ENCODE assay signal across 12 mouse cellular contexts in genomic region chr10:70039871-70040291, GRCm38 (mm10). TPM values are rescaled to one million over a fixed set of nuclear protein-coding genes. Genes with fewer than 3 reads are reported as not detected.
DNase-seq lines count a peak whose midpoint lies in the region; ATAC-seq and TF ChIP-seq lines count a peak whose summit lies in the region.
"Had no signal": no experiment of that assay in that cellular context is flagged by ENCODE, and none has a peak within 500 bp of the region (broad histone marks: within the 10 kb centered on the region; RNA-seq: fewer than 3 reads in every experiment).

No protein-coding gene starts in this region.

- H3K9me3 ChIP-seq in kidney, embryonic 15.5 days (replicated peaks), result no peaks in the 10 kb centered on the region
- H3K9me3 ChIP-seq: limb, embryonic 15.5 days had no signal

- peaks cover 7% of the 10 kb centered on the region; the same call in 1 of the 2 replicates for H3K4me1 ChIP-seq in kidney, embryonic 15.5 days
- no peaks in the 10 kb centered on the region; the same call in 1 of the 2 replicates for H3K4me1 ChIP-seq in bone marrow, adult 2 months (ENCODE audit: control insufficient read depth, insufficient read depth, low read length)

- no peak for TF ChIP-seq CTCF in bone marrow, adult 2 months (IDR thresholded peaks at IDR 0.05; ENCODE audit: control insufficient read depth, insufficient read depth, low read length)

- ATAC-seq in kidney, embryonic 15.5 days (replicated peaks; ENCODE audit: low FRiP score), result 0 out of 2 replicates have a peak, but pooled peaks have one; percentile 43
- ATAC-seq in megakaryocyte progenitor cell, adult 5-6 weeks (replicated peaks; ENCODE audit: poor library complexity), result peak; percentile 11; the same call in 1 of the 2 replicates

- no peak overlapping the region for H3K9ac ChIP-seq in kidney, embryonic 15.5 days
- H3K9ac ChIP-seq: limb, embryonic 15.5 days had no signal

- H3K4me2 ChIP-seq in kidney, embryonic 15.5 days, result peak overlapping the region; percentile 15; the same call in 1 of the 2 replicates
- H3K4me2 ChIP-seq: heart, embryonic 11.5 days; limb, embryonic 15.5 days had no signal

- no peak overlapping the region for H3K27ac ChIP-seq in kidney, embryonic 15.5 days
- peak overlapping the region; percentile 24; the same call in 1 of the 2 replicates for H3K27ac ChIP-seq in bone marrow, adult 2 months (ENCODE audit: control insufficient read depth, insufficient read depth, low read depth, low read length, poor library complexity)
- H3K27ac ChIP-seq: limb, embryonic 15.5 days had no signal

- H3K36me3 ChIP-seq in kidney, embryonic 15.5 days, result no peaks in the 10 kb centered on the region
- H3K36me3 ChIP-seq: G1E; limb, embryonic 15.5 days had no signal

- TF ChIP-seq POLR2A in bone marrow, adult 2 months (IDR thresholded peaks at IDR 0.05; ENCODE audit: borderline replicate concordance, control insufficient read depth, low read depth, low read length), result no peak

- H3K27me3 ChIP-seq in kidney, embryonic 15.5 days, result no peaks in the 10 kb centered on the region
- H3K27me3 ChIP-seq: limb, embryonic 15.5 days had no signal

- WGBS in kidney, embryonic 15.5 days, result 49% methylated on average over 17 of the region's 17 CpGs
- 73% methylated on average over 17 of the region's 17 CpGs for WGBS in bone marrow, adult 2 months

- DNase-seq in kidney, adult 8-10 months, result no peak
- DNase-seq in thymus, postnatal 14 days, result peak; percentile 56
- no peak for DNase-seq in left cerebral cortex, adult 8-10 months (ENCODE audit: low spot score in 2 of 2)
- no peak for DNase-seq in cerebellum, adult 9-11 months
- DNase-seq in kidney, postnatal 10 days, result no peak
- DNase-seq: kidney, postnatal 36 days had no signal

- H3K4me3 ChIP-seq in kidney, embryonic 15.5 days (replicated peaks), result no peak overlapping the region
- no peak overlapping the region for H3K4me3 ChIP-seq in bone marrow, adult 2 months (replicated peaks; ENCODE audit: control insufficient read depth, low read depth, low read length)
- H3K4me3 ChIP-seq: limb, embryonic 15.5 days had no signal

RNA-seq across cellular contexts. Expression of gene Ccdc6, which starts 57.0 kb away (rescaled TPM):
- 22.5 and 22.9 TPM in 2 replicates for polyA plus RNA-seq in kidney, embryonic 15.5 days (2015; fragmentation: Nextera tagmentation; extraction: Ambion mirVana)
- polyA plus RNA-seq in bone marrow, adult 2 months (2011; ENCODE audit: insufficient read depth, insufficient read length, low replicate concordance, missing spikeins), result 17.0 and 19.1 TPM in 2 replicates
- total RNA-seq in megakaryocyte progenitor cell, adult 5-6 weeks (2015), result 27.7 and 28.2 TPM in 2 replicates
- 18.2 and 21.6 TPM in 2 replicates for total RNA-seq in megakaryocyte progenitor cell, adult 5-6 weeks (2017)
- total RNA-seq in left cerebral cortex, adult 8-10 months (2022), result 10 to 100 TPM; 49.4 to 56.3 (median 52.7) TPM
